Mouse (Mus musculus) cerebellum, postnatal 25 days (tissue): ENCODE measurements around the gene Dennd1a.

Experiments
- DNase-seq, 2 experiments: peaks; one replicate each; pipeline ENCODE4 v3.0.0; 2021; ENCODE audit warnings: mixed read lengths in 2 of 2

The Dennd1a gene

DNA sequence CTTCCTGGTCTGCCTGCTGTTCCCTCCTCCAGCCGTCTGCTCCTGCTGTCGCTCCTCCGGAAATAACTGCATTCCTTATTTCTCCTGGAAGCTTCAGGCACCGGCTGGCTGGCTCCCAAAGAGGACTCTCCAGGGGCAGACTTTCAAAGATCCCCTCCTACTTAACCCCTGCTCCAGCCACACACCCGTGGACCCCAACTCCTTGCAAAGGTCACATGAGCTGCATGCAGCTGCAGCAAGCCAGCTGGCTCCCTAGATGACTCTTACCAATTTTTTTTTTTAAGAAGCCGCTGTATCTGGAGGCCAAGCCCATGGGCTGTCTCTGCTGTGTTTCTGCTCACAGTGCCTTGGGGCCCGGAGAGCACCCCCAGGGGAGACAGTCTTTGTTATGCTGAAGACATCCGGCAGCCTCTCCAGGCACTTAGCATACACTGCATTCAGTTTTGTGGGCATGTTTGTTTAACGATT is 520.1 kb downstream of the Dennd1a start:
- no peak for DNase-seq

DNA sequence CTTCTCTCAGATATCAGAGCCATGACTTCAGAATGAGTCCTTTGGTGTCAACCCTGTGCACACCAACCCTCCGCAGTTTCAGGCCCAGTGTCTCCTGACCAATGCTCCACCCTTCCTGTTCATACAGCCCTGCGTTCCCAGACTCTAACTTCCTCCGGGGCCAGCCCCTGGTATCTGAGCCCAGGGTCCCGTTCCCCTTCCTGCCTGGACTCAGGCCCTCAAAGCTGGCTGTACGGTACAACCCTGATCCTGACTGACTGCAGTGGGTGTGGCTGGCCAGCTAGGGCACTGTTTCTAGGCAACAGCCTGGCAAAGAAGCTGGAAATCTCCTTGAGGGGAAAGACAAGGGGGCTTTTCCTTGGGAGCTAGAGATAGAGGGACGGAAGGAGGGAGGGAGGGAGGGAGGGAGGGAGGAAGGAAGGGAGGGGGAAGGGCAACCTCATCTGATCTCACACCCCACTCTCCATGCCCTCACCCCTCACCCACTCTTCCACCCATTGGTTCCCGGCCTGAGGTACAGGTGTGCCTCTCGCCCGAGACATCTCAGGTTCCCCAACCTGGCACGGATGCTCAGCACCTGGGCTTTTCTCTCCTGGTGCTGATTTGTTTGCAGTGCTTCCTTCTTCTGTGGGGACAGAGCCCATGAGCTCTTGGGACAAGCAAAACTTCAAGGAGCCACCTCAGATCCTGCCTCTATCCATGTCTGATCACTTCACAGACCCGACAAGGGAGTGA is 521.0 kb downstream of the Dennd1a start:
- DNase-seq: no peak

DNA sequence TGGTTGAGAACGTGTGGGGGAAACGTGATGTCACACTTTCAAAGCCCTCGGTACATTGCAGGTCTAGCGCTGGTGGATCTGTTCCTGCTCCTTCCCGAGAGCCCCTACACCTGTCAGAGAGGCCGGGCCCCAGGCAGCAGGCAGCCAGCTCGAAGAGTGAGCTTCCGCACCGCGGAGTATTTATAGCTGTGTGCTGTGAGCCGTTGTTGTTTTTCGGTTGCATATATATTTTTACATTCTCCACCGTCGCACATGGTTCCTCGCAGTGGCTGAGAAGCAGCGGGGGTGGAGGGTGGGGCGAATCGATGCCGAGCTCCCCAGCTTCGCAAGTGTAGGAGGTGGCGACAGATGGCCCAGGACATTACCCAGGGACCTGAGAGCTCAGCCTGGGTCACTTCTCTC is 522.1 kb downstream of the Dennd1a start:
- DNase-seq: peak in 1 of 2 experiments; percentile 53

DNA sequence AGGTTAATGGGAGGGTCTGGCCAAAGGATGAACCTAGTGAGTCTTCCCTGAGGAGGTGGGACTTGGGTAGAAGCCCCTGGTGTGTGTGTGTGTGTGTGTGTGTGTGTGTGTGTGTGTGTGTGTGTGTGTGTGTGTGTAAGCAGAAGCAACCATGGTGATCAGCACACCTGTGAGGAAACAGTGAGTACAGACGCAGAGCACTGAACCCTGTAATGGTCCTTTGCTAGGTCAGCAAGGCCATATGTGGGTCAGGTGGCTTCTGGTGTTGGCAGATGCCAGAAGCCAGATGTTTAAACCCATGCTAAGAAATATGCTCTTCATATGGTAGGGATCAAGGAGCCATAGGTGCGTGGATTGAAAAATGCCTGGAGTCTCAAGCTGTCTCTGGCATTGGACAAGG is 522.7 kb downstream of the Dennd1a start:
- DNase-seq: no peak

DNA sequence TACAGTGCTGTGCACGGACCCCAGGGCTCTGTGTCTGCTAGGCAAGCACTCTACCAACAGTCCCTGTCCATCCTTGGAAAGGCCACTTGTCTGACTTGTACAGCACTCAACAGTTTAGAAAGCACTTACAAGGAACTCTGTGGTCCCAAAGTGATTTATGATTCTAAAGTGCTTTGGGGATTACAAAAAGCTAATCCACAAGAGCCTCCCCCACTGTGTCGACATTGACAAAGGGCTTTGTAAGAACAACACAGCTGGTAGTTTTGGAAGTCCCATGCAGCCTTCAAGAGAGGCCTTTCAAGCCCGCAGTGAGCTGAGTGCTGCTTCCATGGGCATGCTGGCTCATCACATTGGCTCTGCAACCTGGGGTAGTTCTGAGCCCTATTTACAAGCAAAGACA is 523.6 kb downstream of the Dennd1a start:
- peak in 1 of 2 experiments; percentile 6 for DNase-seq

DNA sequence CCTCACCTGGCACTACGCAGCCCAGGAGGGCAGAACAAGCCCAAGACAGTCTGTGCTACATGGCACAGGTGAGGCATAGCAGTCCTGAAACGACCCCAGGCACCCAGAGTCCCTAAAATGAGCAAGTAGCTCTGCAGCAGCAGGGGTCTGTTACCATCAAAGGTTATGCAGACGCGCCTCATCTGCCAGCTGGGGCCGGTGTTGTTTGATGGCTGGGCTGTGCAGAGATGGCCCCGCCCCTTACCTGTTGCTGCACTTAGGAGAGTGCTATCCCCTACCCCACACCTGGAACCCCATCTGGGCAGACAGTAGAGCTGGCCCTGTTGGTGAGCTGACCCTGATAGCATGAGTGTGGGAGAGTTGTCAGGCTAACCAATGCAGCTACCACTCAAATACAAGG is 526.6 kb downstream of the Dennd1a start:
- DNase-seq: no peak

DNA sequence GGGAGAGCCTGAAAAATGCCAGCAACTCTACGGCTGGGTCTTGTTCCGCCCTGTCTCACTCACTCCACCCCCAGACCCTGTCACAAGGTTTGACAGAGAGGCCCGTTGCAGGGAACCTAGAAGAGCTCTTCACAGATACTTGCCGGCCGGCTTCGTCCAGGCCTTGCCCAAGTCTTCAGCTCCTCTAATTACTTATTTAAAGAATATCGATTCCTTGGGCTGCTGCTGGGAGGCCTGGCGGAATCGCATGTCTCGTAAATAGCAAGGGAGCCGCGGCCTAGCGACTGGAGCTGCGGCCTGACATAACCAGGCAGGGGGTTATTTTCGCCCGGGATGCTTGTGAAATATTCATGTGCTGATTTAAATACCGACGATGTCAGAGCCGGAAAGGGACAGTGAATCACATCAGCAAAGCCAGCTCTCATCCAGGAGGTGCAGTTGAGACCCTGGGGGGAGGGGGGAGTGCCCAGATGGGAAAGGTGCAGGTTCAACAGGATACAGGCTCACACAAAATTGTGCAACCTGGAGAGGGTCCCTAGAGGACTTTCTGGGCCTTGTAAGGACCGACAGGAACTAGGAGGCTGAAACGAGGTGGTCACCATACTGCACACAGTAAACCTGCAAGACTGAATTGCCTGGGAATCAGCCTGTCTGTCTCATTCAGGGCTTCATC is 528.7 kb downstream of the Dennd1a start:
- peak in 1 of 2 experiments; percentile 25 for DNase-seq

DNA sequence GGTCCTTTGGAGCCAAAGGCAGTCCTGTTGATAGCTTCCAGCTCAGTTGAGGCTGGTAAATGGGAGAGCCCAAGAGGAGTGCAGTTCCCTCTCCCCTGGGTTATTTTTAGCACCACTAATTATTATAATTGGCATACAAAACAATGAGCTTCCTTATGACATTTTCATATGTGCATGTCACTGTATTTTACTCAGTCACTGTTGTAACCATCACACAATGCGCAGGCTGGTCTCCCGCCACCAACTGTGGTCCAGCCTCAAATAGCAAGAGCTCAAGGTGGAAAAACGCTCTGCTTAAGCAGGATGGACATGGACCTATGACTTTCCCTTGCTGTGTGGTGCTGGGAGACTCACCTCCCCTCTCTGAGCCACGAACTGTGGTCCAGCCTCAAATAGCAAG is 529.4 kb downstream of the Dennd1a start:
- peak in 1 of 2 experiments; percentile 22 for DNase-seq

DNA sequence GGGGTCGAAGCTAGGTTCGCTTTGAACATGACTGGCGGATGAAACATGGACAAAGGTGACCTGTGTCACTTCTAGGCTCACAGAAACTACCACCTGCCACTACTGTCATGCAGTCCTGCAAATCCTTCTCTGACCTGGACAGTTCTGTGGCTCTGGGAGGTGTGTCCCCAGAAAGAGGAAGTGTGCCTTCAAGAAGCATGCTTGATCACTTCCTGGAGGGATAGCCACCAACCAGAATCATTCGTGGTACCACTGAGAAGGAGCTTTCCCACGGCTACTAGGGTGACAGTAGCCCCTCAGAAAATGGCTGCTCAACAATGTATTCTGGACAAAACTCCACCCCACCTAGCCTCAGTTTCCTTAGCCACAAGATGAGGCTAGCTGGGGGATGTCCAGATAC is 530.2 kb downstream of the Dennd1a start:
- DNase-seq: no peak

DNA sequence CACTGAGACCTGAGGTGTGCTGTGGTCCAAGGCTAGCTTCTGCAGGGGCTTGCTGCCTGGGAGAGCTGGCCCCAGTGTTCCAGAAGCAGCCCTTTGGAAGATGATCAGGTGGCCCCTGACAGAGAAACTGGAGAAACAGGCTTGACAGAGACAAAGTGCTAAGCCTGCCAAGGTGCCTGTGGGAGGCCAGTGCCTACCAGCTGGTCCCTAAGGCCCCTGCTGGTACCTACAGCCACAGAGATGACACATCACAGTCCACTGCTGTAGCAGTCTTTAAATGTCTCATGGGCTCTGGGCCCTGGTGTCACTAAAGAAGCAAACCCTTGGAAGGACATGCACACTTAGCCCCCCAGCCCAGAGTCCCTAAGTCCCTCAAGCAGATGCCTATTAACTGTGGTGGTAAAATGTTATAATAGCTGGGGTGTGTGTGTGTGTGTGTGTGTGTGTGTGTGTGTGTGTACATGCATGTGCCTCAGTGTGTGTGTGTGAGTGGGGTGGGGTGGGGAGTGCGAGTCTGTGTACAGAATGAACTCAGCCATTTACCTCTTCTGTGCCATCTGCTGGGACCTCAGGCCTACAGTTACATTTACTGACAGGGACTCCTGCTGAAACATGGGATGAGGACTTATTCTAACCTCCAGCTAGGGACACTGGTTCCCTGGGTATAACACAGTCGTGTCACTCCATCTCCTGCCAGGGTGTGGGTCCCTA is 530.8 kb downstream of the Dennd1a start:
- DNase-seq: peak; percentile 91 to 92

DNA sequence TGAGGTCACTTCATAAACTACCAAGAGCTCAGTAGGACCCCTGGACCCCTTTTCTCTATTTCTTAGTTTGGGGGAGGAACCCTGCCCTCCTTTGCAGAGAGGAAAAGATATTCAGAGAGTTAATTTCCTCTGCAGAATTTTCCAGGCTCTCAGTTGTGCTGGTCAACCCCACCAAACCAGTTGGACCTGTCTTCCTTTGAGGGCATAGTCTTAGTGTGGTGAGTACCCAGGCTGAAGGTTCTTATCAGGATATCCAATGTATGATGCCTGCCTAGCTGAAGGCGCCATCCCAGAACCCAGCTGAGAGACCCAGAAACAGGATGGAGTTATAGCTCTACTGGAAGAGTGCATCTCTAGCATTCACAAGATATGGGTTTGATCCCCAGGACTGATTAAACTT is 536.1 kb downstream of the Dennd1a start:
- peak in 1 of 2 experiments; percentile 1 for DNase-seq

DNA sequence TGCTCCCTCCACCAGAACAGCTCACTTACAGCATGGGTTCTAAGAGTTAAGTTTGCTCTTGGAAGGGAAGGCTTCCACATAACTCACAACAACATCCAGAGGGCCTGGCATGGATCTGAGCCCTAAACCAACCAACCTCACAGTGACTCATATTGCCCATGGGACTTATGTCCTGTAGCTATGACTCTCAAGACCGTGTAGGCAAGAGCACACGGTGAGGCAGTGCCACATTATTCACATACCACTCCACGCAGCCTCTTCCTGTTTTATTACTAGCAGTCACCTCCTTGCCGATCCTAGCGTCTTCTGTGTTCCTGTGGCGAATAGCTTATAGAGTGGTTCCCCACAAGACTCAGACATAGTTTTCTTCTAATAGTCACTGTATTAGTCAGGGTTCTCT is 537.9 kb downstream of the Dennd1a start:
- peak in 1 of 2 experiments; percentile 2 for DNase-seq
